Mouse (Mus musculus): ENCODE data around the gene Gins1.

- TF ChIP-seq CTCF (IDR thresholded peaks at IDR 0.05; ENCODE audit: borderline replicate concordance, extremely low read depth, insufficient read depth, insufficient read length): no peak
- no peak for TF ChIP-seq POLR2A (IDR thresholded peaks at IDR 0.05; ENCODE audit: borderline replicate concordance, extremely low read depth, insufficient read depth, insufficient read length, poor library complexity, severe bottlenecking)
These were observed 67.5 kb downstream of the Gins1 start for GRCm38 (mm10) chr2:150972681-150973080.
